Mouse (Mus musculus): Measurements from ENCODE around the gene Chrdl2. TPM values are rescaled to one million over a fixed set of nuclear protein-coding genes. Genes with fewer than 3 reads are reported as not detected.
A peak's percentile ranks its signal among the peaks of the same experiment; 100 is the strongest.

Chrdl2 gene
- total and polyA plus RNA-seq, 3 experiments, result 0.16 to 0.18 TPM; not detected in 1

DNA sequence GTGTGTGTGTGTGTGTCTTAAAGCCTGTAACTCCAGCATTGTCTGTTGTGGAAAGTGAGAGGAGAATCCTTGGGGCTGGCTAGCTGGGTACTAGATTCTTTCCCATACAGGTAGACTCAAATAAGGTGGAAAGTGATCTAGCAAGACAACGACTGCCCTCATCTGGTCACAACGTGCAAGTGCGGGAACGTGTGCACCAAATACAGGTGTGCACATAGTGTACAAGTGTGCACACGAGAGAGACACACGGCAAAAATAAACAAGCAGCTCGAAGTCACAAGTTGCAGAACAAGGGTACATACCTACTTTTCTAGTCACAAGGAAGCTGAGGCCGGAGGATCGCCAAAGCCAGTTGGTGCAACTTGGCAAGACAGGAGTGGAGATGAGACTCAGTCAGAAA lies 2.2 kb upstream of the Chrdl2 start:
- intact Hi-C loops (cut with DNase I), result no loop called here
- TF ChIP-seq EP300 (IDR thresholded peaks at IDR 0.05; ENCODE audit: insufficient read depth, low read depth, low read length), result no peak
- TF ChIP-seq POLR2A (IDR thresholded peaks at IDR 0.05; ENCODE audit: insufficient read depth, low read depth, low read length), result no peak
- TF ChIP-seq CTCF (IDR thresholded peaks at IDR 0.05), result peak; percentile 55
- DNase-seq, result no peak
- no peak overlapping the region for H3K27ac ChIP-seq
- WGBS, result 51% methylated on average over 9 of the region's 9 CpGs
- no peaks in the 10 kb centered on the region for H3K79me2 ChIP-seq (replicated peaks; ENCODE audit: control insufficient read depth, insufficient read depth, low read length)
- H3K27me3 ChIP-seq (ENCODE audit: control insufficient read depth, insufficient read depth, low read length), result peaks cover 6% of the 10 kb centered on the region
- H3K4me1 ChIP-seq (ENCODE audit: control insufficient read depth, insufficient read depth, low read length), result no peaks in the 10 kb centered on the region
- no peak overlapping the region for H3K9ac ChIP-seq (ENCODE audit: low read depth, low read length)
- no peaks in the 10 kb centered on the region for H3K36me3 ChIP-seq (ENCODE audit: control insufficient read depth, insufficient read depth, low read length)
- H3K4me3 ChIP-seq, result no peak overlapping the region

DNA sequence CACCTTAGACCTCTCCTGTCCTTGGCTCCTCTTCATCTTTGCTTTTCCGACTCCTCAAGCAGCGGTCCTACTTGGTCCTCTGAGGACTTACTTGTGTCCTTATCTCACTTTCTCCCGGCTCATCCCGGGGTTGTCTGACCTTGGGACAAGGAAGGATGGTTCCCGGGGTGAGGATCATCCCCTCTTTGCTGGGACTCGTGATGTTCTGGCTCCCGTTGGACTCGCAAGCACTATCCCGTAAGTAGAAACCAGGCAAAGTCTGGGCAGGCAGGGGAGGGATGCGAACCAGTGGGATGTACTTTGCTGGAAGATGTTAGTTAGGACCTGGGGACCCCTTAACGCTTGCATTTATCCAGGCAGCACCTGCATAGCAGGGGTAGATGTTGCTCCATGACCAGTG lies 439 bp downstream of the Chrdl2 start:
- Histone ChIP-seq H3K9ac (ENCODE audit: low read depth, low read length) (no peak overlapping the region), H3K79me2 (replicated peaks; ENCODE audit: control insufficient read depth, insufficient read depth, low read length) (no peaks in the 10 kb centered on the region), H3K4me1 (ENCODE audit: control insufficient read depth, insufficient read depth, low read length) (no peaks in the 10 kb centered on the region), H3K27ac (no peak overlapping the region), H3K4me3 (no peak overlapping the region), H3K36me3 (ENCODE audit: control insufficient read depth, insufficient read depth, low read length) (no peaks in the 10 kb centered on the region), H3K27me3 (ENCODE audit: control insufficient read depth, insufficient read depth, low read length) (peaks cover 6% of the 10 kb centered on the region)
- 4% methylated on average over 11 of the region's 11 CpGs for WGBS
- no peak for TF ChIP-seq CTCF (IDR thresholded peaks at IDR 0.05)
- no peak for TF ChIP-seq POLR2A (IDR thresholded peaks at IDR 0.05; ENCODE audit: insufficient read depth, low read depth, low read length)
- TF ChIP-seq EP300 (IDR thresholded peaks at IDR 0.05; ENCODE audit: insufficient read depth, low read depth, low read length), result no peak
- no peak for DNase-seq
- intact Hi-C loops (cut with DNase I), result no loop called here

DNA sequence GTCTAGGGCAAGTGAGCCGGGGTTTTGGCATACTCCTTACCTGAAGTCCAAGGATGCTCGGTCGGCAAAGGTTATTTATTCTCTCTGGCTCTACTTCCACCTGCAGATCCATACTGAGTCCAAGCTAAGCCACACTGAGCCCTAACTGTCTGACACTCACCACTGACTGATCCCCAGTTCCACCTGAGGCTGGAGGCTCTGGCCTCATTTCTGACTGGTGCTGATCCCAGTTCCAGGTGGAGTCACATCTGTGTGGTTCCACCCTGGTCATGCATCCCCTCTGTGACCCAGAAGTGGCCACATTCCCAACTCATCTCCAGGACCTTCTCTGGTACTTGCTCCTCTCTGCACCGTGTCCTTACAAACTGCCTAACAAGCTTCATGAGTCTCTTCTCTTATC lies 2.8 kb downstream of the Chrdl2 start:
- TF ChIP-seq POLR2A (IDR thresholded peaks at IDR 0.05; ENCODE audit: insufficient read depth, low read depth, low read length), result no peak
- no peak for TF ChIP-seq EP300 (IDR thresholded peaks at IDR 0.05; ENCODE audit: insufficient read depth, low read depth, low read length)
- TF ChIP-seq CTCF (IDR thresholded peaks at IDR 0.05), result no peak
- H3K4me1 ChIP-seq (ENCODE audit: control insufficient read depth, insufficient read depth, low read length), result no peaks in the 10 kb centered on the region
- DNase-seq, result no peak

DNA sequence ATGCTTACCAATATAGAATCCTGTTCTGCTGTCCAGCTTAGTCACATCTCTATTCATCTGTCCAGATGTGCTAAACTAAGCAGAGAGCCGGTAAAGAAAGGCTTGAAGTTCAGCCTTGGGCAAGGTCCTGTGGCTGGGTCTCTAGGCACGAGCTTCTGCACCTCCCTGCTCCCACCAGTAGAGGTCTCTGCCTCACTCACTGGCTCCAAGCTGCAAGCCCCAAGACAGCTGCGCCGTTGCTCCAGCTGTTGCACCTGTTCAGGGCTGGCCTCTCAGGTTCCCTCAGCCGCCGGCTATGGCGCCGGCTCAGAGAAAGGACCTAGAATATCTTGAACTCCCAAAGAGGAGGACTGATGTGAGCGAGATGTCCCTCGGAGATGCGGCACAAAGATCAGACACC lies 3.7 kb downstream of the Chrdl2 start:
- Histone ChIP-seq H3K36me3 (ENCODE audit: control insufficient read depth, insufficient read depth, low read length) (no peaks in the 10 kb centered on the region), H3K27me3 (ENCODE audit: control insufficient read depth, insufficient read depth, low read length) (peaks cover 6% of the 10 kb centered on the region), H3K9ac (ENCODE audit: low read depth, low read length) (no peak overlapping the region), H3K4me3 (no peak overlapping the region), H3K79me2 (replicated peaks; ENCODE audit: control insufficient read depth, insufficient read depth, low read length) (no peaks in the 10 kb centered on the region), H3K27ac (no peak overlapping the region), H3K4me1 (ENCODE audit: control insufficient read depth, insufficient read depth, low read length) (no peaks in the 10 kb centered on the region)
- 14% methylated on average over 11 of the region's 11 CpGs for WGBS
- peak; percentile 61 to 67 for DNase-seq
- no peak for TF ChIP-seq EP300 (IDR thresholded peaks at IDR 0.05; ENCODE audit: insufficient read depth, low read depth, low read length)
- TF ChIP-seq POLR2A (IDR thresholded peaks at IDR 0.05; ENCODE audit: insufficient read depth, low read depth, low read length), result no peak
- TF ChIP-seq CTCF (IDR thresholded peaks at IDR 0.05), result peak; percentile 92
- intact Hi-C loops (cut with DNase I), result loop anchor here (2.0 kb wide), 1 partner anchor 99 kb away; no protein-coding TSS in a partner anchor

More for the DNA sequence above, 2.8 kb downstream of the Chrdl2 start:
- Histone ChIP-seq H3K27ac (no peak overlapping the region), H3K79me2 (replicated peaks; ENCODE audit: control insufficient read depth, insufficient read depth, low read length) (no peaks in the 10 kb centered on the region), H3K36me3 (ENCODE audit: control insufficient read depth, insufficient read depth, low read length) (no peaks in the 10 kb centered on the region), H3K9ac (ENCODE audit: low read depth, low read length) (no peak overlapping the region), H3K4me3 (no peak overlapping the region), H3K27me3 (ENCODE audit: control insufficient read depth, insufficient read depth, low read length) (peaks cover 6% of the 10 kb centered on the region)
- 87% methylated on average over 4 of the region's 4 CpGs for WGBS
- intact Hi-C loops (cut with DNase I), result loop anchor here (2.0 kb wide), 1 partner anchor 100 kb away; no protein-coding TSS in a partner anchor

DNA sequence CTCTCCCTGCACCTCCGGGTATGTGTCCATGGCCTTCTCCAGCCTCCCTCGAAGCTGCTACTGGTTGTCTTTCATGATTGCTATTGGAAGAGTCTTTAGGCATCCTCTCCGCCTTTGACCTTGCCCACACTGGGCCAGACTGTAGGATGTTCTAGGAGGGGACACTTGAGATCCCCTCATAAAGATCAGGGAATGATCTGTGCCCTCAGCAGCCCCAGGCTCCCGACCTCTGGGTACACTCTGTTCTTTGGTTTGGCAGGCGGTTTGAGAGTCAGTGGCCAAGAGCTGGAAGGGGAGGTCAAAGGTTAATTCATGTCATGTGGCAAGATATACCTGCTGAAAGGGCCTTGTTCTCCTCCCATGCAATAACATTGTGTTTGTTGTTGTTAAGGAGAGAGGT lies 4.7 kb downstream of the Chrdl2 start:
- intact Hi-C loops (cut with DNase I), result no loop called here

DNA sequence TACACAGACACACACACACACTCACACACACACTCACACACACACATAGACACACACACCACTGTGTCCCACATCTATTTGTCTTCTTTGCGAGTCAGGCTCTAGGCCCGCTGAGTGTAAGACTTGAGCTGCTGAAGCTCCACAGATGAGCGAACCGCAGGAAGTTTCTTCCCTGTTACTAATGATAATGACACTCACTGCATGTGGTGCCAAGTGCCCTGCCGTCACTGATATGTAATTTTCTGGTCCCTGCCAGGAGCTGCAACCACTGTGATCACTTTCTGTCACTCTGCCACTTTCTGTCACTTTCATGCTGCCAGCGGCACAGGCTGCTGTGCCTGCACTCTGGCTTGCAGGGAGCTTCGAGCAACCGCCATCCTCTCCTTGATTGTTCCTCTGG lies 6.1 kb downstream of the Chrdl2 start:
- H3K4me3 ChIP-seq, result no peak overlapping the region
- H3K27ac ChIP-seq, result no peak overlapping the region
- H3K4me1 ChIP-seq (ENCODE audit: control insufficient read depth, insufficient read depth, low read length), result no peaks in the 10 kb centered on the region
- no peaks in the 10 kb centered on the region for H3K27me3 ChIP-seq (ENCODE audit: control insufficient read depth, insufficient read depth, low read length)
- no peaks in the 10 kb centered on the region for H3K36me3 ChIP-seq (ENCODE audit: control insufficient read depth, insufficient read depth, low read length)
- H3K9ac ChIP-seq (ENCODE audit: low read depth, low read length), result no peak overlapping the region
- no peaks in the 10 kb centered on the region for H3K79me2 ChIP-seq (replicated peaks; ENCODE audit: control insufficient read depth, insufficient read depth, low read length)
- peak in 1 of 2 experiments; percentile 34 for DNase-seq
- intact Hi-C loops (cut with DNase I), result no loop called here
- WGBS, result 35% methylated on average over 8 of the region's 8 CpGs
- TF ChIP-seq CTCF (IDR thresholded peaks at IDR 0.05) (no peak), EP300 (IDR thresholded peaks at IDR 0.05; ENCODE audit: insufficient read depth, low read depth, low read length) (no peak), POLR2A (IDR thresholded peaks at IDR 0.05; ENCODE audit: insufficient read depth, low read depth, low read length) (no peak)

More for the DNA sequence above, 4.7 kb downstream of the Chrdl2 start:
- no peak for DNase-seq
- H3K9ac ChIP-seq (ENCODE audit: low read depth, low read length), result no peak overlapping the region
- H3K36me3 ChIP-seq (ENCODE audit: control insufficient read depth, insufficient read depth, low read length), result no peaks in the 10 kb centered on the region
- peaks cover 6% of the 10 kb centered on the region for H3K27me3 ChIP-seq (ENCODE audit: control insufficient read depth, insufficient read depth, low read length)
- TF ChIP-seq POLR2A (IDR thresholded peaks at IDR 0.05; ENCODE audit: insufficient read depth, low read depth, low read length) (no peak), CTCF (IDR thresholded peaks at IDR 0.05) (no peak), EP300 (IDR thresholded peaks at IDR 0.05; ENCODE audit: insufficient read depth, low read depth, low read length) (no peak)
- WGBS, result 53% methylated on average over 5 of the region's 5 CpGs
- H3K79me2 ChIP-seq (replicated peaks; ENCODE audit: control insufficient read depth, insufficient read depth, low read length), result no peaks in the 10 kb centered on the region
- H3K4me1 ChIP-seq (ENCODE audit: control insufficient read depth, insufficient read depth, low read length), result no peaks in the 10 kb centered on the region
- H3K27ac ChIP-seq, result no peak overlapping the region
- H3K4me3 ChIP-seq, result no peak overlapping the region

All from heart, adult 2 months (tissue).